Mouse (Mus musculus) kidney, adult 18-20 months (tissue): ENCODE results near the gene Gm20518.
A peak's percentile ranks its signal among the peaks of the same experiment; 100 is the strongest.

Experiments used
- DNase-seq: peaks from one replicate; pipeline ENCODE4 v3.0.0; 2021

The Gm20518 gene

DNA sequence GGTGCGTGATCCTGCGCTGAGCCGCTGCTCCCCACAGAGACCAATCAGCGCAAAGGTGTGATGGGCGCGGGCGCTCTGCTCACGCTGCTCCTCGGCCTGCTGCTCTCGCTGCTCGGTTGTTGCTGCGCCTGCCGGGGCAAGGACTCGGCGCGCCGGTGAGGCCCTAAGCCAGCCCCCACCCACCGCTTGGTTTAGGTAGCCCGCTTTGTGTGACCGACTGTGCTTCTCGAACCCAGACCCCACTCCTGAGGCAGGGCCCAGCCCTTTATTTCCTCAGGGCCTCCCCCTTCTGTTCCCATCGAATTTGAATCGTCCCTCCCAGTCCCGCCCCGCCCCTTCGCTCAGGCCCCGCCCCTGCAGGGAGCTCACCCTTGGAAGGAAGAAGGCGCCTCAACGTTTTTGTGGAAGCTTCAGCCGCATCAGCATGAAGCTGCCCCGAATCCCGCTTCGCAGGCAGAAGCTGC, 87.0 kb downstream of the Gm20518 start:
- DNase-seq: peak; percentile 51

DNA sequence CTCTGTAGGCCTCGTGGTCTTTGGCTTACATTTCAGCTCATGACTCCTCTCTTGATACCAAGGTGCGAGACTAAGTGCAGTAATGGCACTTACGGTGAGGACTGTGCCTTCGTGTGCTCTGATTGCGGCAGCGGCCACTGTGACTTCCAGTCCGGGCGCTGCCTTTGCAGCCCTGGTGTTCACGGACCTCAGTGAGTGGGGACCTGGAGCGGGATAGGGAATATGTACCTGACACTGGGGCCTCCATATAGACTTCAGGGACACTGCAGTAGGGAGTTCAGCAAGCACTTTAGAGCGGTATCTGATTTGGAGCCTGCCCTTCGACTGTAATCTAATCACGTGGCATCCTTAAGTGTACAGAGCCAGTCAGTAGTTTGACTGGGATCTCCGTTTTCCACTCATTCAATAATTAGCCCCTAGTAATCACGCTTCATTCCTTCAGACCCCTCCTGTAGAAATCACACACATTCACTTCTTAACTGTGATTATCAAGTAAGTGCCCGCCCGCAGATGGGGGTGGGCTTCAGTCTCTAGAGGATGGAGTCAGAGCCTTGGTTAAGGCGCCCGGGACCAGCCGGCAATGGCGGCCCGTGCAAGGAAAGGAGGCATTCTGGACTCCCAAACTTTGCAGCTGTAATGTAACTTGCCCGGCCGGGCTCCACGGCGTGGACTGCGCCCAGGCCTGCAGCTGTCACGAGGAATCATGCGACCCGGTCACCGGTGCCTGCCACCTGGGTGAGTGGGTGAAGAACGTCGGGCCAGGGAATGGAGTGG, 87.6 kb downstream of the Gm20518 start:
- DNase-seq: no peak

DNA sequence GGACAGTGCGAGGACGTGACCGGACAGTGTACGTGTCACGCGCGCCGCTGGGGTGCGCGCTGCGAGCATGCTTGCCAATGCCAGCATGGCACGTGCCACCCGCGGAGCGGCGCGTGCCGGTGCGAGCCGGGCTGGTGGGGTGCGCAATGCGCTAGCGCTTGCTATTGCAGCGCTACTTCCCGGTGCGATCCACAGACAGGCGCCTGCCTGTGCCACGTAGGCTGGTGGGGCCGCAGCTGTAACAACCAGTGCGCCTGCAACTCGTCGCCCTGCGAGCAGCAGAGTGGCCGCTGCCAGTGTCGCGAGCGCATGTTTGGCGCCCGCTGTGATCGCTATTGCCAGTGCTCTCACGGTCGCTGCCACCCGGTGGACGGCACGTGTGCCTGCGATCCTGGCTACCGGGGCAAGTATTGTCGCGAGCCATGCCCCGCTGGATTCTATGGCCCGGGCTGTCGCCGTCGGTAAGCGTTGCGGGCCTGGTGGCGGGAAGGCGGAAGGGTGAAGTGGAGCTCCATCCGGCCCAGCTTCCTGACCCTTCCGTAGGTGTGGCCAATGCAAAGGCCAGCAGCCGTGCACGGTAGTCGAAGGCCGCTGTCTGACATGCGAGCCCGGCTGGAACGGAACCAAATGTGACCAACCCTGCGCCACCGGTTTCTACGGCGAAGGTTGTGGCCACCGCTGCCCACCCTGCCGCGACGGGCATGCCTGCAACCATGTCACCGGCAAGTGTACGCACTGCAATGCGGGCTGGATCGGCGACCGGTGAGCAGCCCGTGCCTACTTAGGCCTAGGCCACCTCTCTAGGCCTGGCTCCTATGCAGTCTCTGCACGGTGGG, 88.4 kb downstream of the Gm20518 start:
- peak; percentile 57 for DNase-seq

DNA sequence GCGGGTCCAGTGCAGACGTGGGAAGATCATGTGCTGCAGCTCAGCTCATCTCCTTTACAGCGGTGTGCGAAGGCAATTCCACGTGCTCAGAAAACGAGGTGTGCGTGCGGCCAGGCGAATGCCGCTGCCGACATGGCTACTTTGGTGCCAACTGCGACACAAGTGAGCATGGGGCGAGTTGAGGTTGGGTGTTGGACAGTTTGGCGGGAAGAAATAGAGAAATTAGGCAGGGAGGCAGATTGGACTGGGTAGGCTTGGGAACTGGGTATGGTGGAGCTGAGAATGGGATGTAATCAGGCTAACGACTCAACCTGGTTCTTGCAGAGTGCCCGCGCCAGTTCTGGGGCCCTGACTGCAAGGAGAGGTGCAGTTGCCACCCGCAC, 89.0 kb downstream of the Gm20518 start:
- no peak for DNase-seq

DNA sequence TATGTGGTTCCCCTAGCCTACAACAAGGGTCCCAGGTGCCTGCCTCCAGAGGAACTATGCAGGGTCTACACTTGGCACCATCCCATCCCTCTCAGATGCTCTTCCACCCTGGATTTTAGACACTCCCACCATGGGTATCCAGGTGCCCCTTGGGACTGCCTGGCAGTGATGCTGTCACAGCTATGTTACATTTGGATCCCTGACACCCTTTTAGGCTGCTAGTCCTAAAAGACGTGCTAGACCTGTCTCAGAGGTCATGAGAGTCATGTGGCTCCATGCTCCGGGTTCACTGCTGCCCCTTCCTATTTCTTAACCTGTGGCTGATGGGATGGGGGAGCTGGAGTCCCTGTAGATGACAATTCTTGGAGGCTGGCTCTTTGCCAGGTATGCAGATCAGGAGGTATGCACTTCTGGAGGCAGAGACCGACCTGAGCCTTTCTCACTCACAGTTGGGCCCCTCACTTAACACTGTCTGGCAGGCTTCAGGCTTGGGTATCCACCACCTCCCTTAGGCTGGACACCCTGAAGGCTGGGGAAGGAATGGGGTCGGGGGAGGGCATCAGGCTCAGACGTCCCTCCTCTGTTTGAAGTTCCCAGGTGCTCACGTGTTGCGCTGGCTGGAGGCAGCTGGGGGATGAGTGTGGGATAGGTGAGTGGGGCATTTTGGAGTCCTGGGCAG, 89.6 kb downstream of the Gm20518 start:
- no peak for DNase-seq

DNA sequence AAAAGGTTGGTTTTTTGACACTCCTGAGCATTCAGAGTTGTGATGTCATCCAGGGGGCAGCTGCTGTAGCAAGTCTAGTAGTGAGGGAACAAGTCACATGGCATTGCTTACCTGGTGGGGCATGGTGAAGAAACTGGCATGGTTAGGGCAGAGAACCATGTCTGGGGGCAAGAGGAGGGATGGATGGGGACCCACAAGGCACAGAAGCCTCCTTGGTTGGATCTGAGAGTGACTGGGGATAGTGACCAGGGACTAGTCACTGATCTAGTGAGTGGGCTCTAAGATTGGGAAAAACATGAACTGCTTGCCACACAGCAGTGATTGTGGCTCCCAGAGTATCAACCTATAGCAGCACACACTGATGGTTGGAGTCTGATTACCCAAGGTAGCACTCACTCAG, 91.9 kb downstream of the Gm20518 start:
- DNase-seq: no peak

DNA sequence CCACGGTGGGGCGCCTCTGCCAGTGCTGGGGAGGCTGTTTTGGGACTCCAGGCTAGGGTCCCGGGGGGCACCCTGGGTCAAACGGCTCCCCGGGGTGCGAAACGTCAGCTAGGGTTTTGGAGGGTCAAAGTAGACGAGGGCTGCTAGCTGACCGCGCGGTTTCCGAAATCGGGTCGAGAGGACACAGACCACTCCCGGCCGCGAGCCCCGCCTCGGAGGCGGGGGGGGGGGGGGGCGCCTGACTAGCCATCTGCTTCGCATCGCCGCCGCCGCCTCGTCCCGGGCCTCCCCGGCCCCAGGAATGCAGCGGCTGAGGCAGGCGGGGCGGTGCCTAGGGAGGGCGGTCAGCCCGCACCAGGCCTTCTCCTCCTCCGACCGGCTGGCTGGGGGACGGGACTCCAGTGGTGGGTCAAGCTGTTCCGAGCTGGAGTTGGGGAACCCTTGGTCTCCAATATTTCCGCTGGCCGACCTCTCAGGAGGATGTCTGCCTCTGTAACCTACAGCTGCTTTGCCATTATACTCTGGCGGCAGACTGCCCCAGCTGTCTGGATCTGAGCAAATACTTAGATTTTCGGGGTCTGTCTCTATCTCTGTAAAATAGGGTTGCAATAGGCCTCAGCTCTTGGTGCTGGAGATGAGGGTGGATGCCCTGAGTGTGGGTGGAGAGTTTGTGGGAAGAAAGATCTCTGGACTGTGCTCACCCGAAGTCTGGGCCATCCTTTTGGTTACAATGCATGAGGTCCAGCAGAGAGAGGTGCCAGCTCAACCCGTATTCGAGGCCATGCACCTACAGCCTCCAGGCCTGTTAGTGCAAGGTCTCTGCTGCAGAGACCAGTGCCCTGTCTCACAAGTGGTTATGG, 92.9 kb downstream of the Gm20518 start:
- DNase-seq: peak; percentile 57

DNA sequence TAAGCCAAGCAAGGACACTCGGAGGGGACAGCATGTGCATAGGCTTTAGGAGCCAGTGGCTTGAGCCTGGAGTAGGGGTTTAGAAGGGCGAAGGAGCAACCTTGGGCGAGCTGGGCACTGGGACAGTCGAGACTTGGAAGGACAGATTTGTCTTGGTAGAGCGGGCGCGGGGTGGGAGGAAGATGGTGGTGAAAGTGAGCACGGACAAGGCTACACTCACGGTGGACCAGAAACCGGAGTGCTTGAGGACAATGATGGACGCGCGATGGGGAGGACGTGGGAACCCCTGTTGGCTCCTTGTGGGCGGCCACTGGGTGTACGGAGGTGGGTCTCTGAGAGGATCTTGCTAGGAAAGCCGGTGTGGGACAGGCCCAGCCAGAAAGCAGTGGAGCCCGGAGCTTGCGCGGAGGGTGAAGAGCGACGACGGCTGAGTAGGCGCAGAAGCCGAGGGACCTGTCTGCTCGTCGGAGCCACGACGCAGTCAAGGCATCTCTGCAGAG, 93.6 kb downstream of the Gm20518 start:
- no peak for DNase-seq

DNA sequence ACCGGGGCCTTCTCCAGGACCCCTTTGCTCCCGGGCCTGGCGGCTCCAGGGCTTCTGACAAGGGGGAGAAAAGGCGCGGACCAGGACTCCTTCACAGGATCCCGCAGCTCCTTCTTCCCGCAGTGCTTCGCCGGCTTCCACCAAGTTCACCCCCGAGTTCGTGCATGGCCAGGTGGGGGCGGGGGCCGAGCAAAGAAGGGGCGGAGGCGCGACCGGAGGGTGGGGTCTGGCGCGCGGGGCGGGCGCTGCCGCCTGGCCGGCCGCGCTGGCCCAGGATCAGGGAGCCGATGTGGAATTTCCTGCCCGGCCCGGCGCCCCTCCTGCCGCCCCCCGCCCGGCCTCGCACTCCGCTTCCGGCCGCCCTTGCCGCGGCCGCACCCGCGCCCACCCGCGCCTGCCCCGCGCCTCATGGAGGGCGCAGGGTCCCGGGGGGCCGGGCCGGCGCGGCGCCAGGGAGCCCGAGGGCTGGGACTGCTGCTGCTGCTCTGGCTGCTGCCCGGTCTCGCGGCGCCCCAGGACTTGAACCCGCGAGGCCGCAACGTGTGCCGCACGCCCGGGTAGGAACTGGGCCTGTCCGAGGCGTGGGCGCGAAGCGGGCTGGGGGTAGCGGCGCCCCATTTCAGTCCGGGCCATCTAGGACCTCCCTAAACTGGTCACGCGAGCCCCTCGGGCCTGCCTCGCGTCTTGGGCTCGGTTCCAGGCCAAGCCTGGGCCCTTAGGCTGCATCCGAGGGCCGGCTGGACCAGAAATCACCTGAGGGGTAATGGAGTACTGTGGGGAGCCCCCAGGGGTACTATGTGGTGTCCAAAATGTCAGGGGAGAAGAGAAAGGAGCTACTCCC, 94.3 kb downstream of the Gm20518 start, which contains the start of gene Scarf2:
TSS of gene Scarf2 (plus strand) at position 312 of the 841 bp plus-strand sequence.
- DNase-seq: peak; percentile 48

DNA sequence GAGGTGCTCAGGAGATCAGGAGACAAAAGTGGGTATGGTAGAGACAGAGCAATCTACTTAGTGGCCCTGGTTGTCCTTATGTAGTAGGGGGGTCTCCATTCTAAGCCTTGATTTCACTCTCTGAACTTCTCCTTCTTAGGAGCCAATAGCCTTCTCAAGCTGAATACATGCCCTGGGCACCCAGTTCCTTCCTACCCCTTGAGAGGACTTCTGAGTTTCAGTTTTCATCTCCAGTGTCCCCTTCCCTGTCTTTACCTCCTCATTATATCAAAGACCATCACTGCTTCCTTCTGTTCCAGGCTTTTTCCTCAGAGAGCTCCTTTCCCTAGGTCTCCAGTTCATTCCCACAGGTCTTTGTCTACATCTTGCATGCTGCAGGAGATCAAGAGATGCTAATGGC, 95.0 kb downstream of the Gm20518 start:
- no peak for DNase-seq

DNA sequence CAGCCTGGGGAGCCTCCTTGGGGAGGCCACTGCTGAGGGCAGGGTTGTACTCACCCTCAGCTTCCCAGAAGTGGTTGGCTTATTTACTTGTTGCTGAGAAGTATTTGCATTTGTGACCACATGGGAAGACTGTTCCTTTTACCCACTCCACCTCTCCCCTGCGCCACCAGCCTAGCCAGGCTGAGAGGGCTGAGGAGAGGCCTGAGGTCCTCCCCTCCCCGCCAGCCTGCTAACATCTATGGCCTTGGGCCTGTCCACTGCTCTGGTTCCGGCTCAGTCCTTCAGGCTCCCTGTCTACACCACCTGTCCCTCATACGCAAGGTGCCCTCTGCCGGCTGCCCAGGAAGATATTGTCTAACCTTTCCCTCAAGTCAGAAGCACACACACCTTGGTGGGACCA, 95.8 kb downstream of the Gm20518 start:
- DNase-seq: no peak

DNA sequence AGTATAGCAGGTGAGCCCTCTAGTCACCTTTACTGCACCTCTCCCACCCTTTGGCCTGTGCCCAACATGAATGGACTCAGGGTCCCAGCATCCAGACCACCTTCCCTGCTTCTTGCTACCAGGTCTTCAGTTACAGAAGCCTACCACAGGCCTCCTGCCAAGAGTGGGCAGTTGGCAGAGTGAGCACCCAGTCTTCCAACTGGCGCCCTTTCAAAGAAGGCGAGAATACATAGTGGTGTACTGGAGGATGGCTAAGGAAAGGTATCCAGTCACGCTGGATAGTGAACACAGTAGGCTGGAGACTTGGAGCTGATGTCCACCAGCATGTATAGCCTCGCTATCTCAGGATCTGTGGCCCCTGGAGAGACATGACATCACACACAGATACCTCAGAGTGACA, 97.4 kb downstream of the Gm20518 start:
- no peak for DNase-seq

DNA sequence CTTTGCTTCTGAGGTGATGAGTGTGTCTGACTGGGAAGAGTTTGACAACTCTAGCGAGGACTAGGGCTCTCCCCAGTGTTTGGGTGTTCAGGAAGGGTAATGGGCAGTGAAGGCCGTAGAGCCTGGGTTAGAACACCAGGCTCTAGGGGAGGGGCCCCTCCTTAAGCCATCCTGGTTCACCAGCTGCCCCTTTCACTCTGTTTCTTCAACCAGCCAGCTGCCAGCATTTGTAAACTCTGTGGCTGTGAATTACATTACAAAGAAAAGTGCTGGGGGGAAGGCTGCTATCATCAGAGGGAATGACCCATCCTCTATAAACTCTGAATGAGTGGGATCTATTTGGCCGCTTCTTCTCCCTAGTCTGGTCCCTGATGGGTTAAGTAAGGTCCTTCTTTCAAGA, 98.7 kb downstream of the Gm20518 start:
- no peak for DNase-seq

DNA sequence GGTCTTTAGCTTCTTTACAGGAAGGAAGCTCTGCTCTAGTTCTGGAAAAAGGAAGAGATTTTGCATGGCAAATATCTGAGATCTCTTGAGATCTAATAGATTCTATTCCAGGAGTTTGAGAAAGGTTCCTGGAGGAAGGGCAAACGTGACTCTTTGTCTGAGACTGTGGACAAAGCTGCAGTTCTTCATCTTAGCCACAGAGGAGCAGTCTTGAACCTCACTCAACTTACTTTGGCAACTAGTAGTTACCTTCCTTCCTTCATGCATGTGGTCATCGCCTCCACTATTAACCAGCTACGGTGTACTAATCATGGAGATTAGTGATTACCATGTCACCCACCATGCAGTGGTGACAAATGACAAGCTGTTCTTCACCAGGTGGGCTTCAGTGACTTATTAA, 106.1 kb downstream of the Gm20518 start:
- no peak for DNase-seq
